Mouse (Mus musculus) embryonic facial prominence, embryonic 12.5 days (tissue): Measurements from ENCODE around the gene Rps9. TPM values are rescaled to one million over a fixed set of nuclear protein-coding genes. Genes with fewer than 3 reads are reported as not detected.
"Not testable (repeated sequence)": the region's sequence is repeated elsewhere in the genome, so short reads cannot be mapped to it uniquely, and the experiment has no call there.

ENCODE experiments used
- ATAC-seq: fragments of 200-750 bp; cut with Nextera tagmentation; 2 replicates; pipeline ENCODE4 v1.8.0; 2017; ENCODE audit not compliant: insufficient number of reproducible peaks, insufficient read depth, low FRiP score, low TSS enrichment
- H3K27ac ChIP-seq: fragments of 300-500 bp; sonication (generic); 2 replicates; pipeline ENCODE4 v1.5.1; 2016; ENCODE audit warnings: mild to moderate bottlenecking
- H3K27me3 ChIP-seq: fragments of 300-500 bp; sonication (generic); 2 replicates; pipeline ENCODE4 v1.6.1; 2016; ENCODE audit warnings: mild to moderate bottlenecking, moderate library complexity
- H3K36me3 ChIP-seq: fragments of 300-500 bp; sonication (generic); 2 replicates; pipeline ENCODE4 v1.6.1; 2016; ENCODE audit warnings: mild to moderate bottlenecking
- H3K4me1 ChIP-seq: fragments of 300-500 bp; sonication (generic); 2 replicates; pipeline ENCODE4 v1.6.1; 2016
- H3K4me2 ChIP-seq: fragments of 300-500 bp; sonication (generic); replicated peaks from 2 replicates; pipeline ENCODE4 v1.6.1; 2016; ENCODE audit warnings: mild to moderate bottlenecking, moderate library complexity
- H3K4me3 ChIP-seq: fragments of 300-500 bp; sonication (generic); 2 replicates; pipeline ENCODE4 v1.5.1; 2016; ENCODE audit warnings: mild to moderate bottlenecking
- H3K9ac ChIP-seq: fragments of 300-500 bp; sonication (generic); 2 replicates; pipeline ENCODE4 v1.6.1; 2016; ENCODE audit warnings: mild to moderate bottlenecking, moderate library complexity
- H3K9me3 ChIP-seq: fragments of 300-500 bp; sonication (generic); 2 replicates; pipeline ENCODE4 v1.6.1; 2016; ENCODE audit warnings: mild to moderate bottlenecking, moderate library complexity
- WGBS: fragments of 180-500 bp; shearing (Covaris S2); methylation state at CpG from one replicate; pipeline ENCODE4 v1.1.7; 2016; 5-methylcytosine and 5-hydroxymethylcytosine counted together
- microRNA-seq: library from miRNA; unstranded; fragments of <30 nt; microRNA quantifications from one replicate; pipeline ENCODE4, GENCODE M21; 2017
- polyA plus RNA-seq: library from polyadenylated mRNA; unstranded; fragments of >200 nt; fragmentation: Nextera tagmentation; extraction: Ambion mirVana; gene quantifications from 2 replicates; pipeline ENCODE4 v1.2.1, GENCODE M21; 2016

The Rps9 gene
- polyA plus RNA-seq, 1 experiment from 2014 or later: 1,360 TPM

DNA sequence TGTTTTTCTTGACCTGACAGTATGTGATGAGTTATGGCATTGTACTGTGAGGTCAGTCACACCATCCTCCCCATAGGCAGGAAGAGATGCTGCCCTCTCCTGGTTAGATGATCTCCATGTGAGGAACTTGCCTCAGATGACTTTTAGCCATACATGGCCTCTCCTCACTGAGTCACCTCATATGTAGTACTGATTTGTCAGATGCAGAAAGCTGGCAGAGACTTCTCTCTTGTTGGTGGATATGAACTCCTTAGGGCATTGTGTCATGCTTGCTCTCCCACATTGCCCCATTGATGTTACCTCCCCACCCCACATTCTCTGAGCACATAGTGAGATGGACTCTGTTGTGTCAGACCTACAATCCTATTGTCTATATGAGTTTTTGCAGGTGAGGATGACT lies 21.7 kb downstream of the Rps9 start:
- not testable (repeated sequence) for H3K4me3 ChIP-seq, H3K9me3 ChIP-seq, H3K4me1 ChIP-seq, H3K4me2 ChIP-seq, ATAC-seq, H3K27ac ChIP-seq, H3K27me3 ChIP-seq, H3K9ac ChIP-seq, H3K36me3 ChIP-seq

DNA sequence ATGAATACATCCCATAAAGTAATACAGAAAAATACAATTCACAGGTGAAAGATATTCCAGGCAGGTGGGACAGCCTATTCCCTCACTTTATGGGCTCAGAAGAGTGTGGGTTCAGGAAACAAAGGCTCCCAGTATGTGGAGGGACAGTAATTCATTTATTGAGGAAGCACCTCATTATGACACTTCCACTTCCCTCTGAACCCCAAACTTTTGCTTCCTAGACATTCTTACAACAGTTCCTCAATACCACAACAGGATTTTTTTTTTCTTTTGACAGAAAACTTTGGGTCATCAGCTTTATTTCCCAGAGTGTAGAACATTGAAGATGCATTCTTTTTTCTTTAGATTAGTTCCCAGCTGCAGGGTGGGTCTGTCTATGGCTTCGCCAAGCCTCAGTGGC lies 28.9 kb downstream of the Rps9 start:
- H3K4me3 ChIP-seq, H3K9ac ChIP-seq, ATAC-seq, H3K9me3 ChIP-seq, H3K36me3 ChIP-seq, H3K27ac ChIP-seq, H3K4me1 ChIP-seq, H3K4me2 ChIP-seq, H3K27me3 ChIP-seq: not testable (repeated sequence)
- WGBS: no CpG with 5 or more reads among the region's 1 CpGs

Small RNAs within 50 kb of the gene (microRNA-seq; reads per million reads assigned to microRNA genes)
- 3.3 reads per million, percentile 15 among the genes with 10 or more reads in this experiment for gene Mir3572

Other genes starting within 250 kb of the Rps9 start
- gene Tarm1, start 201.4 kb upstream of the Rps9 start, polyA plus RNA-seq: not detected in 2 replicates
- 0.22 and 0.23 TPM in 2 replicates for gene Oscar, start 87.8 kb upstream of the Rps9 start, polyA plus RNA-seq
- gene Ndufa3, start 86.6 kb upstream of the Rps9 start, polyA plus RNA-seq: 367 and 407 TPM in 2 replicates
- 38.0 and 38.8 TPM in 2 replicates for gene Tfpt, start 74.1 kb upstream of the Rps9 start, polyA plus RNA-seq
- 129 and 130 TPM in 2 replicates for gene Prpf31, start 74.0 kb upstream of the Rps9 start, polyA plus RNA-seq
- gene Cnot3, start 58.7 kb upstream of the Rps9 start, polyA plus RNA-seq: 65.5 and 66.1 TPM in 2 replicates
- 23.4 and 24.6 TPM in 2 replicates for gene Leng1, start 38.2 kb upstream of the Rps9 start, polyA plus RNA-seq
- gene Tmc4, start 26.4 kb upstream of the Rps9 start, polyA plus RNA-seq: 6.2 and 7.4 TPM in 2 replicates
- 283 and 284 TPM in 2 replicates for gene Tsen34, start 11.1 kb upstream of the Rps9 start, polyA plus RNA-seq
- 58.3 and 60.8 TPM in 2 replicates for gene Mboat7, start 10.5 kb upstream of the Rps9 start, polyA plus RNA-seq
- gene Pirb, start 16.4 kb downstream of the Rps9 start, polyA plus RNA-seq: 0.08 TPM in 1 of 2 replicates, not detected in the other
- not detected in 2 replicates for gene Gm15448, start 121.7 kb downstream of the Rps9 start, polyA plus RNA-seq
- gene Pira2, start 141.1 kb downstream of the Rps9 start, polyA plus RNA-seq: 0.09 and 0.17 TPM in 2 replicates
- gene Gm14548, start 194.1 kb downstream of the Rps9 start, polyA plus RNA-seq: not detected in 2 replicates
- gene Lilra6, start 211.5 kb downstream of the Rps9 start, polyA plus RNA-seq: 0.14 TPM in 1 of 2 replicates, not detected in the other